Mouse (Mus musculus) Patski (cell line): ENCODE data around the gene Grk5. TPM values are rescaled to one million over a fixed set of nuclear protein-coding genes. Genes with fewer than 3 reads are reported as not detected.
"Not testable (repeated sequence)": the region's sequence is repeated elsewhere in the genome, so short reads cannot be mapped to it uniquely, and the experiment has no call there.

Experiments used
- ATAC-seq: fragments of 100-300 bp; one replicate; pipeline ENCODE4 v1.8.0; 2021
- CTCF ChIA-PET: fragments of 350-600 bp; sonication (Branson Sonifier 250); formaldehyde crosslinking; loops from one replicate; lab custom pipeline; 2022; ENCODE audit warnings: inconsistent platforms; lab: Charles Lee
- POLR2A ChIA-PET: fragments of 350-600 bp; sonication (Branson Sonifier 250); formaldehyde crosslinking; loops from one replicate; lab custom pipeline; 2022; ENCODE audit warnings: antibody characterized with exemption, inconsistent platforms; lab: Charles Lee
- DNase-seq: peaks from one replicate; pipeline ENCODE4 v3.0.0-alpha.2; 2011; ENCODE audit warnings: low read depth, low spot score
- H3K27me3 ChIP-seq: fragments of 371-371 bp; one replicate; pipeline ENCODE4 v1.5.1; 2021
- CTCF ChIP-seq: fragments of 100-300 bp; IDR thresholded peaks from one replicate; pipeline ENCODE4 v1.5.1; 2021
- in situ Hi-C: fragments of 300-500 bp; cut with MboI; formaldehyde crosslinking; loops from 3 replicates; pipeline ENCODE4 v1.11.1; 2018; ENCODE audit warnings: low pct_unique_long_range_greater_than_20kb, mixed read lengths
- polyA plus RNA-seq: library from polyadenylated mRNA; unstranded; gene quantifications from one replicate; pipeline ENCODE4 v1.2.3, GENCODE M21; 2021

The Grk5 gene
- polyA plus RNA-seq: 13.8 TPM

DNA sequence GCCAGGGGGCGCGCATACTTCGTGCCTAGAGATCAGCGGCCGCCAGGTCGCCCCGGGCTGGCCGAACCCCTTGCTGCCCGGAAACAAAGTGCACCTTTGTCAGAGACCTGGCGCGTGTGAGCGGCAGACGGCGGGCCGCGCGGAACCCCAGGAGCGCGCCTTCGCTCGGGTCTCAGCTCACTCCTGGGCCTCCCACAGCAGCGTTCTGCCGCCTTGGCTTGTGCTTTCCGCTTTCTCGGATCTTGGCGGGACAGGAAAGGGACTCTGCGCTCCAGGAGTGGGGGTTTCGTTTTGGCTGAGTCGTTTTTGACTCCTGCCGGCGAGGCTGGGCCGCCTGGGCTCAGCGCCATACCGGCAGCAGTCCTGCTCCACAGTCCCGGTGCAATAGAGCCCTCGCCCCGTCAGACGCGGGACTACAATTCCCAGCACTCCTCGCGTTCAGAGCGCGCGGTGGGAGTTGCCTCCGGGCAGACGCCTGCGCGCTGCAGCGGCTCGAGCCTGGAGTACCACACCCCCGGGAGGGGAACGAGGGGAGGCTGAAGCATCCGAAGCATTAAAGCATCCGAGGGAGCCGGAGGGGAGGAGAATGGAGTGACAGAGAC, at the start of gene Grk5:
TSS of gene Grk5 (plus strand) at position 36 of the 602 bp plus-strand sequence.
- in situ Hi-C loops: loop anchor here (5.0 kb wide), 1 partner anchor 197 kb away; no protein-coding TSS in a partner anchor
- no peaks in the 10 kb centered on the region for H3K27me3 ChIP-seq
- peak; percentile 100 for TF ChIP-seq CTCF
- DNase-seq: no peak
- POLR2A ChIA-PET: interaction anchor here (0.7 to 1.7 kb wide), 5 partner anchors 15 to 195 kb away, joined by 3 to 5 read pairs (median 3); no protein-coding TSS in a partner anchor
- CTCF ChIA-PET: interaction anchor here (0.9 to 6.4 kb wide), 12 partner anchors 13 to 222 kb away, joined by 3 to 66 read pairs (median 4); no protein-coding TSS in a partner anchor
- peak; percentile 94 for ATAC-seq

DNA sequence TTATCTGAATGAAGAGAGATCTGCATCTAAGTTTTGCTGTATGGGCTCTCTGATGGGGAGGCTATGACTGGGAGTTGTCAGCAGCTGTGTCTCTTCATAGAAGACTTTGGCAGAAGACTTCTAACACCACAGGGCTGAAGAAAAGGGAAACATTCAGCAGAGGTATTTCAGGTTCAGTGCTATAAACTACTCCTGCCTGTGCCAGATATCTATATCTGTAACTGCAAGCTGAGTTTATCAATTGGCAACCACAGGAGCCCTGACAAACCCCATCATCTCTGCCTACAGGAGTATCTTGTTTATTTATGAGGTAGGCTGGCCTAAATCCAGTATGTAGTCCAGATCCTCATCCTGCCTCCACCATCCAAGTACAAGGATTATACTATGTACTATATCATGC, 46.2 kb upstream of the Grk5 start:
- ChIA-PET POLR2A (interaction anchor here (0.6 kb wide), 1 partner anchor 112 kb away, joined by 3 read pairs; no protein-coding TSS in a partner anchor), CTCF (no interaction called here)
- TF ChIP-seq CTCF: no peak
- ATAC-seq (no peak), DNase-seq (no peak)
- in situ Hi-C loops: no loop called here
- no peaks in the 10 kb centered on the region for H3K27me3 ChIP-seq

DNA sequence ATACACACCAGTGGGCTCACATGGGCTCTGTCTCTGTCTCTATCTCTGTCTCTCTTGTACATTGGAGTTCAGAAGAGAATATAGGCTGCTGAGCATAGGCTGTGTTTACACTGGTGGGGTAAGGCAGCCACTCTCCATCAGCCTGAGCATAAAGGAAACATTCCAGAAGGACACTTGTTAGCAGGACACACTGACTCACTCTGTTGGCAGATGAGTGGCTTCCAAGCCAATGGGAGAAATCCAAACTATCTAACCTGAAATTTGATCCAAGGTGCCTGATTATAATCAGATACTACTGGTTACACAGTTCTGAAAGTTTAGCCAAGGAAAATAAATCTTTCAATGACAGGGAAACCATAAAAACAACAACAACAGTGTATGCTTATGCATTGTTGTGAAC, 43.8 kb upstream of the Grk5 start:
- H3K27me3 ChIP-seq: no peaks in the 10 kb centered on the region
- in situ Hi-C loops: no loop called here
- ChIA-PET CTCF (interaction anchor here (2.0 kb wide), 1 partner anchor 11 kb away, joined by 8 read pairs; no protein-coding TSS in a partner anchor), POLR2A (interaction anchor here (1.2 kb wide), 1 partner anchor 35 kb away, joined by 3 read pairs; no protein-coding TSS in a partner anchor)
- no peak for TF ChIP-seq CTCF
- no peak for DNase-seq
- ATAC-seq: no peak

DNA sequence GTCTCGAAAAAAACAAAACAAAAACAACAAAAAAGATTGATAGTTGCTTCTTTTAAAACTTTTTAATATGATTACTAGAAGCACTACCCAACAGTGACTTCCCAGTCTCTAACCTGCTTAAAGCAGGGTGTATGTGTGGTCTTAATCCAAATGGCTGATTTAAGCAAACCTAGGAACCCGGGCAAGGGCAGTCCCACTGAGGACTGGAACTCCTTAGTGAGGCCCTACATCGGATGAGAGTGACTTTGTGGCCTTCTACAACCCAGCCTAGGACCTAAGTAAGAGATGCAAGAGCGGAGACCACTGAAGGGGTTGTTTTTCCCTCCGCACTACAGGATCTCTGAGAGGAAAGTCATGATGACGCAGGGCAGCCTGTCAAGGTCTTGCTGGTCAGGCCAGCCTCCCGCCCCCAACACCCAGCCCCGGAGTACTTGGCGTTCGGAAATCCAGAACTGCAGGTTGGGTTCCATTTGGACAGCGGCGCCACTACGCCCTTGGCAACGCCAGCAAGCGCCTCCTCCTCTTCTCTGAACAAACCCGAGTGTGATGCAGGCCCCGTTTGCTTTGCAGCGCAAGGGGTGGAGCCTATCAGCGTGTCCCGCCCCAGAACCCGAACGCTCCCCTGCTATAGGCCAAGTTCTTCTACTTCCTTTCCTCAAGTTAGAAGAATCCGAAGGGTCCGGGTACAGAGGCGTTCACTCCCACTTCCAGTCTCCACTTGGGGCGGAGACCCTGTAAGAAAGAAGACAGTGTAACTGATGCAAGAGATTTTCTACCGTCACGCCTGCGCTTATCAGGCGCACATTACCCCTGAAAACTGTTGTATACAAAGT, 28.5 kb upstream of the Grk5 start, which contains the start of gene Sfxn4:
TSS of gene Sfxn4 (minus strand) at position 612 of the 833 bp plus-strand sequence.
- CTCF ChIA-PET: no interaction called here

DNA sequence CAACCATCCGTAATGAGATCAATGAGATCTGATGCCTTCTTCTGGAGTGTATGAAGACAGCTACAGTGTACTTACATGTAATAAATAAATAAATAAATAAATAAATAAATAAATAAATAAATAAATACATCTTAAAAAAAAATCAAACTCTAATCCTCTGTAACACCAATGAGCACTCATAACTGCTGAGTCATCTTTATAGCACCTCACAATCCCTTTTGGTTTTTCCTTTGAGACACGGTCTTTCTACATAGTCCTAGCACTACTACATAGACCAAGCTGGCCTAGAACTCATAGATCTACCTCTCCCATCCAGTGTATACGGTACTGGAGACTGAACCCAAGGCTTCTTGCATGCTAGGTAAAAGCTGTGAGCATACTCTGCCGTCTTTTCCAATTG, 23.4 kb upstream of the Grk5 start:
- ATAC-seq, DNase-seq, POLR2A ChIA-PET, in situ Hi-C loops, CTCF ChIA-PET, H3K27me3 ChIP-seq: not testable (repeated sequence)

More for the DNA sequence above, 28.5 kb upstream of the Grk5 start, which contains the start of gene Sfxn4:
- no peak for DNase-seq
- no peak for TF ChIP-seq CTCF
- in situ Hi-C loops: no loop called here
- peak; percentile 99 for ATAC-seq
- no peaks in the 10 kb centered on the region for H3K27me3 ChIP-seq
- POLR2A ChIA-PET: no interaction called here

DNA sequence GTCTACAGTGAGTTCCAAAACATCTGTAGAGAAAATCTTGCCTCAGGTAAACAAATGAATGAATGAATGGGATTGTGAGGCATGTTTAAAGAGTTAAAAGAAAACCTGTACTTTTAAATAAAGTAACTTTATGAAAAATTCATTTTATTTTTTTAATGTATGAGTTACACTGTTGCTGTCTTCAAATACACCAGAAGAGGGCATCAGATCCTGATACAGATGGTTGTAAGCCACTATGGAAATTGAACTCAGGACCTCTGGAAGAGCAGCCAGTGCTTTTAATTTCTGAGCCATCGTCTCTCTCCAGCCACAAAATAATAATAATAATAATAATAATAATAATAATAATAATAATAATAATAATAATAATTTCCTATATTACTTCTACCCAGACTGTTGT, 19.1 kb upstream of the Grk5 start:
- in situ Hi-C loops: no loop called here
- ChIA-PET POLR2A (interaction anchor here (0.6 kb wide), 1 partner anchor 8 kb away, joined by 4 read pairs; no protein-coding TSS in a partner anchor), CTCF (interaction anchor here (0.8 to 2.1 kb wide), 2 partner anchors 214 to 227 kb away, joined by 3 to 7 read pairs; no protein-coding TSS in a partner anchor)
- no peak for ATAC-seq
- no peak for DNase-seq
- peak; percentile 29 for TF ChIP-seq CTCF
- no peaks in the 10 kb centered on the region for H3K27me3 ChIP-seq

DNA sequence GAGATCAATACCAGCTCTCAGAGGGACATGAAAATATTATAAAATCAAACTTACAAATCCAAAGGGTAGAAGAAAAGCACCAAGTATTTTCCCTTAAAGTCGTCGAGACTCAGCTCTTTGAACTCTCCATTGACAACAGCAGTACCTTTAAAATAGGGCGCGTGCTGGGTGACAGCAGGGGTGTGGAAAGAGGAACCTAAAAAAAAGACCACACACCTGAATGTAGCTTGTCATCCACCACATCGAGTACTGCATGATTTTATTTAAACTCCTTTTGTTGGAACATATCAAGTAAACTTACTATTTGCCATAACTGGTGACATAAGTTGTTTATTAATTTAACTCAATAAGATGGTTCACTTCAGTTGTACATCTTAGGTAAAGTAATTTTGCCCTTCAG, 18.2 kb upstream of the Grk5 start:
- ATAC-seq (no peak), DNase-seq (no peak)
- ChIA-PET POLR2A (no interaction called here), CTCF (interaction anchor here (1.2 kb wide), 1 partner anchor 213 kb away, joined by 3 read pairs; no protein-coding TSS in a partner anchor)
- in situ Hi-C loops: no loop called here
- no peak for TF ChIP-seq CTCF
- no peaks in the 10 kb centered on the region for H3K27me3 ChIP-seq

DNA sequence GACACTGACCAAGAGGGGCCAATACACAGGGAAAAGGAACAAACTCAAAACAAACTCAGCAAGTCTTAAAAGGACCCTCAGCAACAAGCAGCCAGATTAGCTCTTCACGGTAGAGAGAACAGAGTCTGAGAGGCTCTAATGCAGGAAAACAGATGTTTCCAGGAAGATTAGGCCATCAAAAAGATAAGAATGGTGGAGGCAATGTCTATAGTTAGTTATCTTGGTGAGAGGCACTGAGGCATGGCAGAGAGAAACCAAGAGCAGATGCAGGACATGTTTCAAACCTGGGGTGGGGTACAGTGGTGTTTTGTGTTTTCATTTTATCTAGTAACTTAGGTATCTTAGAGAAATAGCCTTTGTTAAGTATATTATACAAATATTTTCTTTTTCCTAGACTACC, 17.3 kb upstream of the Grk5 start:
- no peaks in the 10 kb centered on the region for H3K27me3 ChIP-seq
- in situ Hi-C loops: no loop called here
- ATAC-seq (no peak), DNase-seq (no peak)
- no peak for TF ChIP-seq CTCF
- POLR2A ChIA-PET: no interaction called here
- CTCF ChIA-PET: interaction anchor here (1.2 kb wide), 1 partner anchor 212 kb away, joined by 3 read pairs; no protein-coding TSS in a partner anchor

DNA sequence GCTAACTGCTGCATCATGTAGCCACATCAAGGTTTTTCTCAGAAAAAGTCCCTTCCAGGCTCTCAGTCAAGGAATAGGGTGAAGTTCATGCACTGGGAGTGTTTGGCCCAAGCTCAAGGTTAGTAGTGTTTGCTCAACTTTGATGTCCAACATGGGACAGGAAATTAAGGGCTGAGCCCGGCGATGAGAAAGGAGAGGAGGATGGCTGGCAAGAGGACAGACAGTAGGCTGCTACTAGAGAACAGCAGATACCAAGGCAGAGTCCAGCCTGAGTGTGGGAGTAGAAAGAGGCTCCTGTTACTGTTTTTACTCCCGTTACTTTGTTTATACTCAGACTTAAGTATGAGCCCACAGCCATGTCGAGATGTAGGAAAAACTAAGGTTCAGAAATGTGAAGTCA, 16.0 kb upstream of the Grk5 start:
- CTCF ChIA-PET: interaction anchor here (0.7 kb wide), 1 partner anchor 16 kb away, joined by 3 read pairs; the partner anchor contains the start of gene Grk5
- no peak for TF ChIP-seq CTCF

DNA sequence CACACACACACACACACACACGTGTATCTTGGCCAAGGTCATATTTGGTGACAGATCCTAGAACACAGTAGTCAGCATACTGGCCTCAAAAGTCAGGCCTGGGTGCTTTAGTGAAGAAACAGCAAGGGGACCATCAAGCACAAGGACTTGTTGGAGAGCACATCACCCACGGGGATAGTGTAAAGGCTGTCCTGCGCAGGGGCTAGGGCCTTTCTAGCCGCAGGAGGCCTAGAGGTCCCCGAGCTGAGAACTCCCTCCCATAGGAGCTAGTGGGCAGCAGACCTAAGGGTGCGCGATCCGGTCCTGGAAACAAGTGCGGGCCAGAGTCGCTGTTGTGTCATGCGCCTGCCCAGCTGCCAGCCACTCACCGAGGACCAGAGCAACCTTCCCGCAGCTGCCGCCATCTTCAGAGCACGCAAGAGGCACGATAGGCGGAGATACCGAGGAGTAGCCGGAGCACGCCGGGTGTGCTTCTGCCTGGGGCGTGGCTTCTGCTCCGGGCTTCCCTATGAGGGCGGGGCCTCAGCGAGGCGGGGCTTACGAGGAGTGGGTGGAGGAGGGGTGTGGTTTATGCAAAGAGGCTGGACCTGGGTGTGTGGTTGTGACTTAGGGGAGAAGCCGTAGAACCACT, 15.4 kb upstream of the Grk5 start, which contains the start of gene Prdx3:
TSS of gene Prdx3 (minus strand) at position 493 of the 631 bp plus-strand sequence.
- no peak for TF ChIP-seq CTCF
- POLR2A ChIA-PET: interaction anchor here (0.7 to 1.1 kb wide), 2 partner anchors 15 to 18 kb away, joined by 3 read pairs; partner anchors contain the start of gene Grk5
- no peak for DNase-seq
- in situ Hi-C loops: no loop called here
- CTCF ChIA-PET: interaction anchor here (1.2 to 3.4 kb wide), 3 partner anchors 13 to 223 kb away, joined by 3 to 18 read pairs (median 5); no protein-coding TSS in a partner anchor
- H3K27me3 ChIP-seq: no peaks in the 10 kb centered on the region
- peak; percentile 99 for ATAC-seq

More for the DNA sequence above, 16.0 kb upstream of the Grk5 start:
- in situ Hi-C loops: no loop called here
- POLR2A ChIA-PET: interaction anchor here (0.7 to 1.0 kb wide), 2 partner anchors 16 to 17 kb away, joined by 3 read pairs; partner anchors contain the start of gene Grk5
- DNase-seq: no peak
- ATAC-seq: no peak
- H3K27me3 ChIP-seq: no peaks in the 10 kb centered on the region
